Mouse (Mus musculus) liver, embryonic 16.5 days (tissue): ENCODE results near the gene Timm13. TPM values are rescaled to one million over a fixed set of nuclear protein-coding genes. Genes with fewer than 3 reads are reported as not detected.

Experiments used
- ATAC-seq: fragments of 200-750 bp; cut with Nextera tagmentation; 2 replicates; pipeline ENCODE4 v1.8.0; 2017; ENCODE audit warnings: low read depth, mild to moderate bottlenecking, moderate number of reproducible peaks, moderate library complexity
- H3K27ac ChIP-seq: fragments of 300-500 bp; sonication (generic); 2 replicates; pipeline ENCODE4 v1.5.1; 2014; ENCODE audit warnings: mild to moderate bottlenecking, low read length
- H3K27me3 ChIP-seq: fragments of 300-500 bp; sonication (generic); 2 replicates; pipeline ENCODE4 v1.6.1; 2014; ENCODE audit warnings: low read depth, low read length, mixed read lengths; ENCODE audit not compliant: control insufficient read depth, insufficient read depth
- H3K36me3 ChIP-seq: fragments of 300-500 bp; sonication (generic); 2 replicates; pipeline ENCODE4 v1.6.1; 2014; ENCODE audit warnings: mild to moderate bottlenecking; ENCODE audit not compliant: control insufficient read depth, insufficient read depth
- H3K4me1 ChIP-seq: fragments of 300-500 bp; sonication (generic); 2 replicates; pipeline ENCODE4 v1.6.1; 2014; ENCODE audit warnings: low read depth, low read length, mixed read lengths; ENCODE audit not compliant: control insufficient read depth
- H3K4me2 ChIP-seq: fragments of 300-500 bp; sonication (generic); 2 replicates; pipeline ENCODE4 v1.6.1; 2014; ENCODE audit warnings: low read depth, low read length, mixed read lengths
- H3K4me3 ChIP-seq: fragments of 300-500 bp; sonication (generic); 2 replicates; pipeline ENCODE4 v1.5.1; 2014; ENCODE audit warnings: low read depth, mild to moderate bottlenecking, low read length
- H3K9ac ChIP-seq: fragments of 300-500 bp; sonication (generic); 2 replicates; pipeline ENCODE4 v1.6.1; 2014; ENCODE audit warnings: low read depth, low read length
- H3K9me3 ChIP-seq: fragments of 300-500 bp; sonication (generic); replicated peaks from 2 replicates; pipeline ENCODE4 v1.6.1; 2016; ENCODE audit warnings: low read length; ENCODE audit not compliant: control insufficient read depth
- WGBS: fragments of 180-500 bp; shearing (Covaris S2); extraction: QIAGEN DNeasy Blood & Tissue Kit; methylation state at CpG from one replicate; pipeline ENCODE4 v1.1.7; 2014; ENCODE audit not compliant: insufficient replicate concordance; 5-methylcytosine and 5-hydroxymethylcytosine counted together
- polyA plus RNA-seq: library from polyadenylated mRNA; unstranded; fragments of >200 nt; fragmentation: Nextera tagmentation; extraction: Ambion mirVana; gene quantifications from 2 replicates; pipeline ENCODE4 v1.2.1, GENCODE M21; 2015

Gene Timm13
- polyA plus RNA-seq, 1 experiment from 2014 or later: 151 TPM

DNA sequence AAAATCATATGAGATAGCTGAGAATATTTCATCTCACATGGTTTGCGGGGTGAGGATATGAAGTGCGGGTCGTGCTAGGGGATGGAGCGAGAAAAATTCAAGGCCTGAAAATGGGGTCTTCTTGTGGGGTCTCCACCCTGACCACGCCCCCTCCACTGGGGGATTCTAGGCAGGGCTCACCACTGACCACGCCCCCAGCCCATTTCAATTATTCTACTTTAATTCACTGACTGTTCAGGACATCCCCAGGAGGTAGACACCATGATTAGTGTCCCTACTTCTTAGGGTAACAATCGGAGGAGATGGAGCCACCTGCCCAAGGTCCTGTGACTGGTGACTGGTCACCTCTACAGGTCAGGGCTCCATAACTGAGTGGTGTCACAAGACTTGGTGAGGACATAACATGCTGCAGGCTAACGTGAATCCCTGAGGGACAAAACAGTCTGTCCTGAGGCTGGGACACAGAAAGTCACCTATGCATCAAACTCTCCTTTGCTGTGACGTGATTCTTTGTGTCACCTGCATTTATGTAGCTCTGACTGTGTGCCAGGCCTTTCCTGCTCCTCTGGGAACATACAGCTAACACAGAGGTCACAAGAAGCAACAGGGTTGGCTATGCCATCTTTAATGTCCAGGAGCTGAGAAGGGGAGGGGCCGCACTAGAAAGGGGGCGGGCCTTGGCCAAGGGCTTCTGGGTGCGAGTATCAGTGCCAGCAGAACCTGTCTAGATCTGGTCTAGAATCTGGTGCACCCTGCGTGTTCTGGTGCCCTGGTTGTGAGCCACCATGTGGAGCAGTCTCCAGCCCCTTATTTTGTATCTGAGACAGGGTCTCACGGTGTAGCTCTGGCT is 33.6 kb upstream of the Timm13 start:
- peaks cover 81% of the 10 kb centered on the region for H3K27me3 ChIP-seq

DNA sequence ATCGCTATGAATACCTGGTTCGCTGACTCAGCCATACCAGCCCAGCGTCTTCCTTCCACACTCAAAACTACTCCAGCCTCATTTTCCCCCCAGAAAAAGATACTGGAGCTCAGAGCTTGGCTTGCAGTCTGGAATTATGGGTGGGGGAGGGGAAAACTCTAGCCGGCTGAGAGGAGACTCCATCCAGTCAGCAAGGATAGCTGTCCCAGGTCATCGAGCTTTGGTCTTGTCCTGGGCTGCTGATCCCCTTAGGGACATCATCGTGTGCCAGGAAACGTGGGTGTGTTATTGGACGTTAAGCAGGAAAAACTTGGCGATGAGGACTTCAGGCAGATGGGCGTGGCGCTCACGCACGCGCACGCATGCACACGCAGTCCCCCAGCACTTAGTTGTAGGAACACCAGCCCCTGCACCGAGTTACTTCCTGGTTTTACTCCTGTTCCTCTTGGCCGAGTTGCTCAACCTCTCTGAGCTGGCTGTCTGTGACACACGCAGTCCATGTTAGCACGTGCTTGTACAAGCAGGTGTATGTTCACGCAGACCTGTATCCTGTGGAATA is 32.7 kb upstream of the Timm13 start:
- no peak overlapping the region for H3K27ac ChIP-seq
- no peaks in the 10 kb centered on the region for H3K9me3 ChIP-seq
- H3K4me2 ChIP-seq: peak overlapping the region; percentile 92
- no peak for ATAC-seq
- H3K9ac ChIP-seq: no peak overlapping the region
- H3K4me1 ChIP-seq: peaks cover 53% of the 10 kb centered on the region
- peak overlapping the region; percentile 18 for H3K4me3 ChIP-seq
- H3K27me3 ChIP-seq: peaks cover 85% of the 10 kb centered on the region
- 2% methylated on average over 21 of the region's 21 CpGs for WGBS
- H3K36me3 ChIP-seq: no peaks in the 10 kb centered on the region

More for the DNA sequence above, 33.6 kb upstream of the Timm13 start:
- 49% methylated on average over 14 of the region's 14 CpGs for WGBS
- no peaks in the 10 kb centered on the region for H3K9me3 ChIP-seq
- peaks cover 49% of the 10 kb centered on the region for H3K4me1 ChIP-seq
- no peak overlapping the region for H3K4me2 ChIP-seq
- no peak for ATAC-seq
- no peak overlapping the region for H3K4me3 ChIP-seq
- H3K27ac ChIP-seq: no peak overlapping the region
- no peak overlapping the region for H3K9ac ChIP-seq
- no peaks in the 10 kb centered on the region for H3K36me3 ChIP-seq

DNA sequence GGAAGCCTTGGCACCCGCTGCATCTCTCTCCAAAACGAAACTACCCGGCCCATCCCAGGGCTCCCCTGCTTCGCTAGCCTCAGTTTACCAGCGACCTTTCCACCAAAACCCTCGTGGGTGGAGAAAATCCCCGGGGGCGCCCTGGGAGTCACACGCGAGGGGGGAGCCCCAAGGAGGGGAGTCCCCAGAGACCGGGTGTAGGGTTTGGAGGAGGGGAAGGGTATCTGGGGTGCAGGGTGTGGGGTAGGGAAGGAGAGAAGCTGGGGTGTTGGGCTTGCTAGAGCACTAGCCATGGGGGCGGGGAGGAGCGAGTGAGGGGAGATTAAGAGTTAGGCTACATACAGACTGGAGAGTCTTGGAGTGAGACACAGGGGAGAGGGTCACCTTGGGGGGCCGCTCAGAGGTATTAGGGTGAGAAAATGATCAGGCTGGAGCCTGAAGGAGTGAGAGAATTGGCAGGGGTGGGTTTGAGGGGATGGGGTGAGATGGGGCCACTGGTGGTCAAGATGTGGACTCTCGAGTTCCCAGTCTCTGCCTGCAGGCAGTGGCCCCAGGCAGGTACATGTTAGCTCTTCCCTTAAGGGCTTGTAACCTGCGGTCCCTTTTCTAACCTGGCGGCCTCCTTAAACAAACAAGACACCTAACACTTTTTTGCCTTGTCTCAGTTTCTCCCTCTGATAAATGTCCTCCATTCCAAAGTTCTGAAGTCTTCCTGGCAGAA is 32.1 kb upstream of the Timm13 start:
- Histone ChIP-seq H3K4me3 (peak overlapping the region; percentile 42), H3K36me3 (no peaks in the 10 kb centered on the region), H3K4me1 (peaks cover 53% of the 10 kb centered on the region), H3K9ac (no peak overlapping the region), H3K4me2 (peak overlapping the region; percentile 92), H3K9me3 (no peaks in the 10 kb centered on the region), H3K27me3 (peaks cover 83% of the 10 kb centered on the region), H3K27ac (no peak overlapping the region)
- 2% methylated on average over 17 of the region's 17 CpGs for WGBS
- ATAC-seq: no peak

DNA sequence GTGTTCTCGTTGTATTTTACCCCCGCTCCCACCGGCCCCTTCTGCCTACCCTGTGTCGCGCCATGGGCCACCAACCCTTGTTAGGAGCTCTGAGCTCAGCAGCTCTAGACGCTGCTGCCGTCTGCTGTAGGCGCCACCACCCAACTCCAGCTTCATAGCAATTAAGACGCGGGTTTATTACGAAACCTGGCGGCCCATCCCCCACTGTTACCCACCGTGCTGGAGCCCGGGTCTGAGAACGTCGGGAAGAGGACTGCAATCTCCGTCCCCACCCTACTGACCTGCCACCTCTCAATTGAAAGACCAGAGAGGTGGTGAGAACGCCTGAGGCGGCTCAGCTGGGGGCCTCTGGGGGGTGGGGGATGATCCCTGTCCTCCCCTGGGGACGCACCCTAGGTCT is 31.4 kb upstream of the Timm13 start:
- Histone ChIP-seq H3K27ac (no peak overlapping the region), H3K9ac (no peak overlapping the region; the same call in 1 of the 2 replicates), H3K36me3 (no peaks in the 10 kb centered on the region), H3K4me2 (peak overlapping the region; percentile 92), H3K9me3 (no peaks in the 10 kb centered on the region), H3K27me3 (peaks cover 77% of the 10 kb centered on the region), H3K4me3 (peak overlapping the region; percentile 42), H3K4me1 (peaks cover 51% of the 10 kb centered on the region)
- ATAC-seq: no peak
- WGBS: under 1% methylated on average over 20 of the region's 20 CpGs

DNA sequence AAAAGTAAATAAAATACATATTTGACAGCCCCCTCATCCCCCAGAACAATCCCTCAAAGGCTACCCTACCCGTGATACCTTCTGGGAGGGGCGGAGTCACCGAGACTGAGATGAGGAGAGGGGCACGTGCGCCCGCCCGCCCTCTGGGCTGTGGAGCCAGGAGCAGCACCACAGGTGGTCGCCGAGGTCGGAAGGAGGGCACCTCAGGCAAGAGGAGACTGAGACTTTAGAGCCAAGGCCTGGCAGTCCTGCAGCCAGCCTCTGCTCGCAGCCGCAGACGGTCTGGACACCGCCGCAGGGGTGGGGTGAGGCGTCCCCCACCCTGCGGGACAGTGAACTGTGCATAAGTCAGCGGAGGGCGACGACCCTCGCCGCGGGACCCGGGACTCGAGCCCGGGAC is 30.9 kb upstream of the Timm13 start:
- Histone ChIP-seq H3K36me3 (no peaks in the 10 kb centered on the region), H3K27me3 (peaks cover 72% of the 10 kb centered on the region), H3K4me1 (peaks cover 47% of the 10 kb centered on the region), H3K4me3 (peak overlapping the region; percentile 42; the same call in 1 of the 2 replicates), H3K4me2 (peak overlapping the region; percentile 92), H3K9ac (no peak overlapping the region; the same call in 1 of the 2 replicates), H3K27ac (no peak overlapping the region), H3K9me3 (no peaks in the 10 kb centered on the region)
- WGBS: 4% methylated on average over 26 of the region's 26 CpGs
- ATAC-seq: no peak

DNA sequence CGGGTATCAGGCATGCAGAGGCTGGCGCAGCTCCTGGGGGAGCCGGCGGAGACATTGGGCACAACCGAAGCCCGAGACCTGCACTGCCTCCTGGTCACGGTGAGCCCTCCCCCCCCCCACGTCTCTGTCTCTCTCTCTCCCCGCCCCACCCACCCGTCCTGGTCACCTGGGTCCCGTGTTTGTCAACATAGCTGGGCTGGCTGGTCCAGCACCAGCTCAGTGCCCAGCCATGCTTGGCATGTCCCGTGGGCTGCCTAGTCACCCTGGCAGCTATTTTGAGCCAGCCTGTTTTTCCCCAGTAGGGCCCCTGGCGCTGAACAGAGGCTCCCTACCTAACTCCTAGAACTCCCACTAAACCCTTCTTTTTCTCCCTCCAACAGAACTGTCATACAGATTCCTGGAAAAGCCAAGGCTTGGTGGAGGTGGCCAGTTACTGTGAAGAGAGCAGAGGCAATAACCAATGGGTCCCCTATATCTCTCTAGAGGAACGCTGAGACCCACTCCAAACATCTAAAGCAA is 30.4 kb upstream of the Timm13 start:
- no peaks in the 10 kb centered on the region for H3K36me3 ChIP-seq
- peak overlapping the region; percentile 60 for H3K4me3 ChIP-seq
- no peak overlapping the region; the same call in 1 of the 2 replicates for H3K9ac ChIP-seq
- H3K27me3 ChIP-seq: peaks cover 67% of the 10 kb centered on the region
- peak overlapping the region; percentile 92 for H3K4me2 ChIP-seq
- WGBS: 15% methylated on average over 14 of the region's 14 CpGs
- ATAC-seq: no peak
- H3K9me3 ChIP-seq: no peaks in the 10 kb centered on the region
- peaks cover 43% of the 10 kb centered on the region for H3K4me1 ChIP-seq
- no peak overlapping the region for H3K27ac ChIP-seq

DNA sequence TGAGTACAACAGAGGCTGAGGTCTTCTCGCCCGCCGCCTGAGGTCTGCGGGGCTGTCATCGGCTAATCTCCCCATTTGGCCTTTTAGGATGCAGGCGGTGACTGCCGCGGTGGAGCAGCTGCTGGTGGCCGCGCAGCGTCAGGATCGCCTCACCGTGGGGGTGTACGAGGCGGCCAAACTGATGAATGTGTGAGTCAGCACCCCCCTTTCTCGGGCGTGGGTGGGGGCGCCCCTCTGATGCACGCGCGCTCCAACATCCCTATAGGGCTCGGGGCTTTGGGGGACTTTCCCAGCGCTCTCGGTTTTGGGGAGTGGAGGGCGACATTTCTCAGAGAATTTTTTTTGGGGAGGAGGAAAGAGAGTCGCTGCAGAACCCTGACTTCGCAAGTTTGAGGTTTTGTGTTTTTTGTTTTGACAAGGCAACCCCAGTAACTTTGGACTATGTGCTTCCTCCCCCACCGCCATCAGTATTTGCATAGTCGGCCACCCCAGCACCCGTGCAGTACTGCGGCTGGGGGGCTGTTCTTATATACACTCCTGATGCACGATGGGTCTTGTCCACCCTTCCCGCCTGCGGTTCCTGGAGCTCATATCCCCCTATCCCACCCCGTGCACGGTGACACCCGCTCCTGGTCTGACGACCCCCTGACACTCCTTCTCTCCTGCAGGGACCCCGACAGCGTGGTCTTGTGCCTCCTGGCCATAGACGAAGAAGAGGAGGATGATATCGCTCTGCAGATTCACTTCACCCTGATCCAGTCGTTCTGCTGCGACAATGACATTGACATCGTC is 29.8 kb upstream of the Timm13 start:
- under 1% methylated on average over 45 of the region's 45 CpGs for WGBS
- ATAC-seq: no peak
- peak overlapping the region; percentile 60 for H3K4me3 ChIP-seq
- peaks cover 61% of the 10 kb centered on the region for H3K27me3 ChIP-seq
- peaks cover 43% of the 10 kb centered on the region for H3K4me1 ChIP-seq
- no peak overlapping the region for H3K27ac ChIP-seq
- no peaks in the 10 kb centered on the region for H3K9me3 ChIP-seq
- no peaks in the 10 kb centered on the region for H3K36me3 ChIP-seq
- H3K4me2 ChIP-seq: peak overlapping the region; percentile 92
- peak overlapping the region; percentile 42 for H3K9ac ChIP-seq
